Mouse (Mus musculus): ENCODE data around the gene Pde6b. TPM values are rescaled to one million over a fixed set of nuclear protein-coding genes. Genes with fewer than 3 reads are reported as not detected.

The Pde6b gene
- 0.21 and 0.23 TPM in 2 replicates for polyA plus RNA-seq (2016; fragmentation: Nextera tagmentation; extraction: Ambion mirVana)

GRCm38 (mm10) chr5:108388201-108388600 lies at the start of gene Pde6b:
TSS of gene Pde6b (plus strand) at chr5:108388391.
- ATAC-seq (ENCODE audit: insufficient number of reproducible peaks, low FRiP score), result no peak
- no peaks in the 10 kb centered on the region for H3K36me3 ChIP-seq
- H3K4me3 ChIP-seq, result no peak within 1 kb of the TSS
- no peaks in the 10 kb centered on the region for H3K9me3 ChIP-seq (replicated peaks)
- H3K27me3 ChIP-seq (replicated peaks), result peaks cover 19% of the 10 kb centered on the region; the same call in 1 of the 2 replicates
- H3K9ac ChIP-seq, result no peak within 1 kb of the TSS
- no peak within 1 kb of the TSS for H3K4me2 ChIP-seq
- WGBS, result 62% methylated on average over 7 of the region's 7 CpGs
- no peak within 1 kb of the TSS for H3K27ac ChIP-seq (ENCODE audit: poor library complexity, severe bottlenecking)
- no peaks in the 10 kb centered on the region for H3K4me1 ChIP-seq (replicated peaks)

DNA sequence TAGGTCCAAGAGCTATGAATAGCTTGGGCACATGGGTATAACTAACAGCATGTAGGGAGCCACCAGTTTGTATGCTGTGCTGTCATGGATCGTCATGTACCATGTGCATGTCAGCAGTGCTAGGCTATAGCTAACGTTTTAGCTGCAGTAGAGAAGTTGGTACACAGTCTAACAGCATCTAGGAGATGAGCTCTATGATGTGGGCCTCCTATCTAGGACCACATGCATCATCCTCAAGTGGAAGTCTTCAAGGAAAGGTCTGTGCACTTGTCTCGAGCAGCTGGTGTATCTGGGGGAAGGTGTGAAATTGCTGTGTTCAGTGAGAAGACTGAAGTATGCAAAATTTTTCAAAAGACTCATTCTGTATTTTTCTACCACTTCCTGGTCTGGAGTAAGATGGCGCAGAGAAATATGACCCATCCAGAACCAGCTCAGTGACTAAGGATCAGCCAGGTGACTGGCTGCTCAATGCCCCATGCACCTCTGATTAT lies 44.5 kb upstream of the Pde6b start:
- H3K9me3 ChIP-seq (replicated peaks), result no peaks in the 10 kb centered on the region
- H3K4me1 ChIP-seq (replicated peaks), result no peaks in the 10 kb centered on the region
- no peak for ATAC-seq (ENCODE audit: insufficient number of reproducible peaks, low FRiP score)
- H3K4me2 ChIP-seq, result no peak overlapping the region
- H3K36me3 ChIP-seq, result peaks cover 40% of the 10 kb centered on the region
- H3K9ac ChIP-seq, result no peak overlapping the region
- 93% methylated on average over 4 of the region's 4 CpGs for WGBS
- H3K27me3 ChIP-seq (replicated peaks), result no peaks in the 10 kb centered on the region
- H3K4me3 ChIP-seq, result no peak overlapping the region
- no peak overlapping the region for H3K27ac ChIP-seq (ENCODE audit: poor library complexity, severe bottlenecking)

GRCm38 (mm10) chr5:108345313-108346071 lies 42.7 kb upstream of the Pde6b start:
- H3K4me2 ChIP-seq, result no peak overlapping the region
- no peaks in the 10 kb centered on the region for H3K9me3 ChIP-seq (replicated peaks)
- no peak overlapping the region for H3K4me3 ChIP-seq
- peaks cover 44% of the 10 kb centered on the region for H3K36me3 ChIP-seq
- H3K4me1 ChIP-seq (replicated peaks), result no peaks in the 10 kb centered on the region
- ATAC-seq (ENCODE audit: insufficient number of reproducible peaks, low FRiP score), result no peak
- no peak overlapping the region for H3K9ac ChIP-seq
- 81% methylated on average over 10 of the region's 10 CpGs for WGBS
- H3K27ac ChIP-seq (ENCODE audit: poor library complexity, severe bottlenecking), result no peak overlapping the region
- no peaks in the 10 kb centered on the region for H3K27me3 ChIP-seq (replicated peaks)

DNA sequence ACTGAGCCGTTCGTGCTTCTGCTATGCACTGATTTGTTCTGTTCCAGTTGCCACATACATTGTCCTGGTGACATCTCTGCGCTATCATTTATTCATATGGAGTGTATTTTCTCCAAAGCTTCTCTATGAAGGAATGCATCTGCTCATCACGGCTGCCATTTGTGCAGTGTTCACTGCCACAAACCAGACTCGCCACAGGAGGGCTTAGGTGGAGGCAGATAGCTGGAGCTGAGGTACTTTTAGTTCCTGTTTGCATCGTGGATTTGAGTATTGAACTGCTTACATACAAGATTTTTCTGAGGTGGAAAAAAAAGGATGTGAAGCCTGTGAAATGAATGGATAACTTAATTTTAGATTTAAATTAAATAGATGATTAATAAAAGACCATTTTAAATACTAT lies 40.3 kb upstream of the Pde6b start:
- no peak for ATAC-seq (ENCODE audit: insufficient number of reproducible peaks, low FRiP score)
- Histone ChIP-seq H3K9me3 (replicated peaks) (no peaks in the 10 kb centered on the region), H3K4me3 (no peak overlapping the region), H3K27me3 (replicated peaks) (no peaks in the 10 kb centered on the region), H3K4me1 (replicated peaks) (no peaks in the 10 kb centered on the region), H3K9ac (no peak overlapping the region), H3K36me3 (peaks cover 46% of the 10 kb centered on the region), H3K4me2 (no peak overlapping the region), H3K27ac (ENCODE audit: poor library complexity, severe bottlenecking) (no peak overlapping the region)
- WGBS, result 76% methylated on average over 6 of the region's 6 CpGs

DNA sequence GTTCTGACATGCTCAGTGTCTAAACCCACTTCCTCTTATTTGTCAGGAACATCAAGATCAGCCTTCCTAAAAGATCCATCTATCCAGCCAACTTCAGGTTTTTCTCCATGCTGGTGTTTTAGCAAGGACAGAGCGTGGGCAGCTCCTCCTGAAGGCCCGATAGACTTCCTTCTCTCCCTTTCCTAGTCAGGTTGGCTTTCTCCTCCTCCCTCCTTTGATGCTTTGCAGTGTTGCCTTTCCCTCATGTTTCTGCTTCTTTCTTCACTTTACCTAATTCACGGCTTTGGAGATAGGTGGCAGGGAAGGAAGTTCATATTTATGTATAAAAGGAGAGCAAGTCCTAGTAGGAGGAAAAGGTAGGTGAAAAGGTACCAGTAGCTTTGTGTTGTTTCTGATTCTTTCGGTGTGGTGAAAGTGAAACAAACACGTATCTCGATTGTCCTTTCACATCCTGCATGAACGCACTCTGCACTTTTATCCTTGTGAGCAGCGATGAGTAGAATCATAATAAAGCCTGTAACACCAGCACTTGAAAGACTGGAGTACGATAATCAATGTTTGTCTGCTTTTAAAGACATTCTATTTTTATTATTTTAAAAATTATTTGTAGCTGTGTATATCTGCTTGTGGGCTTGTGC lies 38.6 kb upstream of the Pde6b start:
- H3K36me3 ChIP-seq, result peaks cover 33% of the 10 kb centered on the region
- H3K9ac ChIP-seq, result no peak overlapping the region
- no peaks in the 10 kb centered on the region for H3K4me1 ChIP-seq (replicated peaks)
- H3K4me2 ChIP-seq, result no peak overlapping the region
- no peak for ATAC-seq (ENCODE audit: insufficient number of reproducible peaks, low FRiP score)
- 89% methylated on average over 9 of the region's 9 CpGs for WGBS
- no peak overlapping the region for H3K27ac ChIP-seq (ENCODE audit: poor library complexity, severe bottlenecking)
- H3K4me3 ChIP-seq, result no peak overlapping the region
- H3K27me3 ChIP-seq (replicated peaks), result no peaks in the 10 kb centered on the region
- H3K9me3 ChIP-seq (replicated peaks), result no peaks in the 10 kb centered on the region

GRCm38 (mm10) chr5:108354056-108354455 lies 34.1 kb upstream of the Pde6b start:
- ATAC-seq (ENCODE audit: insufficient number of reproducible peaks, low FRiP score), result no peak
- Histone ChIP-seq H3K9ac (no peak overlapping the region), H3K27me3 (replicated peaks) (no peaks in the 10 kb centered on the region), H3K36me3 (peaks cover 19% of the 10 kb centered on the region), H3K4me1 (replicated peaks) (no peaks in the 10 kb centered on the region), H3K9me3 (replicated peaks) (no peaks in the 10 kb centered on the region), H3K27ac (ENCODE audit: poor library complexity, severe bottlenecking) (no peak overlapping the region), H3K4me2 (no peak overlapping the region), H3K4me3 (no peak overlapping the region)
- whole genome bisulfite sequencing, result 81% methylated on average over 2 of the region's 2 CpGs

- no peak for ATAC-seq (ENCODE audit: insufficient number of reproducible peaks, low FRiP score)
- H3K4me3 ChIP-seq, result no peak overlapping the region
- peaks cover 1% of the 10 kb centered on the region for H3K27me3 ChIP-seq (replicated peaks)
- no peak overlapping the region for H3K27ac ChIP-seq (ENCODE audit: poor library complexity, severe bottlenecking)
- no peaks in the 10 kb centered on the region for H3K4me1 ChIP-seq (replicated peaks)
- no peak overlapping the region for H3K9ac ChIP-seq
- H3K4me2 ChIP-seq, result no peak overlapping the region
- WGBS, result 89% methylated on average over 1 of the region's 1 CpGs
- H3K9me3 ChIP-seq (replicated peaks), result no peaks in the 10 kb centered on the region
- H3K36me3 ChIP-seq, result no peaks in the 10 kb centered on the region
These were observed 30.3 kb upstream of the Pde6b start for GRCm38 (mm10) chr5:108357862-108358261.

GRCm38 (mm10) chr5:108359491-108359890 lies 28.7 kb upstream of the Pde6b start:
- no peak overlapping the region for H3K9ac ChIP-seq
- no peak overlapping the region for H3K27ac ChIP-seq (ENCODE audit: poor library complexity, severe bottlenecking)

GRCm38 (mm10) chr5:108360211-108360610 lies 28.0 kb upstream of the Pde6b start:
- no peaks in the 10 kb centered on the region for H3K9me3 ChIP-seq (replicated peaks)
- no peak overlapping the region for H3K4me2 ChIP-seq
- H3K27ac ChIP-seq (ENCODE audit: poor library complexity, severe bottlenecking), result no peak overlapping the region
- no peaks in the 10 kb centered on the region for H3K4me1 ChIP-seq (replicated peaks)
- WGBS, result 79% methylated on average over 4 of the region's 4 CpGs
- no peak for ATAC-seq (ENCODE audit: insufficient number of reproducible peaks, low FRiP score)
- no peak overlapping the region for H3K4me3 ChIP-seq
- no peaks in the 10 kb centered on the region for H3K36me3 ChIP-seq
- peaks cover 25% of the 10 kb centered on the region for H3K27me3 ChIP-seq (replicated peaks)
- no peak overlapping the region for H3K9ac ChIP-seq

More at GRCm38 (mm10) chr5:108359491-108359890, 28.7 kb upstream of the Pde6b start:
- H3K9me3 ChIP-seq (replicated peaks), result no peaks in the 10 kb centered on the region
- H3K4me2 ChIP-seq, result no peak overlapping the region
- ATAC-seq (ENCODE audit: insufficient number of reproducible peaks, low FRiP score), result no peak
- peaks cover 18% of the 10 kb centered on the region for H3K27me3 ChIP-seq (replicated peaks)
- no peak overlapping the region for H3K4me3 ChIP-seq
- no peaks in the 10 kb centered on the region for H3K36me3 ChIP-seq
- WGBS, result 76% methylated on average over 9 of the region's 9 CpGs
- H3K4me1 ChIP-seq (replicated peaks), result no peaks in the 10 kb centered on the region

DNA sequence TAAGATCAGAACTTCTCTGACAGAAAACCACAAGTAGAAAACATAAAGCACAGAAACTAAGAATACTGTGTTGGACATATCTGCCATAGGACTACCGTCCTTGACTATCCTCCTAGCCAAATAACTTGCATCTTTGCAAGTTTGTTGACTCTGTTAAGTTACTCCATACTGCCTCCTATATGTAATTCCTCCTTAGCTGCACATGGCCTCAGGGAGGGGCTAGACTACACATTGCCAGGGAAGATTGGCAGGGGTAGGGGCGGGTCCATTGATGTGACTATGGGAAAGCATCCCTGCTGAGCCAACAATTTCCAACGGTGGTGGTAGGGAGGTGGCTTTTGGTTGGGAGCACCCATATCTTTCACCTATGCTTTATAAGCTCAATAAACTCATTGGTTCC lies 25.9 kb upstream of the Pde6b start:
- H3K4me2 ChIP-seq, result no peak overlapping the region
- no peak overlapping the region for H3K4me3 ChIP-seq
- H3K27ac ChIP-seq (ENCODE audit: poor library complexity, severe bottlenecking), result no peak overlapping the region
- ATAC-seq (ENCODE audit: insufficient number of reproducible peaks, low FRiP score), result no peak
- H3K27me3 ChIP-seq (replicated peaks), result peaks cover 45% of the 10 kb centered on the region
- no peak overlapping the region for H3K9ac ChIP-seq
- no peaks in the 10 kb centered on the region for H3K9me3 ChIP-seq (replicated peaks)
- 35% methylated on average over 3 of the region's 3 CpGs for WGBS
- no peaks in the 10 kb centered on the region for H3K36me3 ChIP-seq
- H3K4me1 ChIP-seq (replicated peaks), result peaks cover 5% of the 10 kb centered on the region; the same call in 1 of the 2 replicates

GRCm38 (mm10) chr5:108366328-108366983 lies 21.7 kb upstream of the Pde6b start:
- H3K27ac ChIP-seq (ENCODE audit: poor library complexity, severe bottlenecking), result no peak overlapping the region
- H3K27me3 ChIP-seq (replicated peaks), result peaks cover 83% of the 10 kb centered on the region
- peak overlapping the region; percentile 64 for H3K4me3 ChIP-seq
- no peaks in the 10 kb centered on the region for H3K9me3 ChIP-seq (replicated peaks)
- peaks cover 24% of the 10 kb centered on the region for H3K4me1 ChIP-seq (replicated peaks)
- WGBS, result 2% methylated on average over 60 of the region's 60 CpGs
- no peaks in the 10 kb centered on the region for H3K36me3 ChIP-seq
- ATAC-seq (ENCODE audit: insufficient number of reproducible peaks, low FRiP score), result 0 out of 2 replicates have a peak, but pooled peaks have one; percentile 2
- peak overlapping the region; percentile 99 for H3K4me2 ChIP-seq
- H3K9ac ChIP-seq, result peak overlapping the region; percentile 47; the same call in 1 of the 2 replicates

All from heart, embryonic 12.5 days (tissue).